Mouse (Mus musculus) erythroid progenitor cell, adult 5-6 weeks (primary cell): ENCODE measurements around the gene R3hdm4. TPM values are rescaled to one million over a fixed set of nuclear protein-coding genes. Genes with fewer than 3 reads are reported as not detected.

ENCODE experiments used
- ATAC-seq: replicated peaks from 2 replicates; pipeline ENCODE4 v1.8.0; 2016; ENCODE audit warnings: moderate number of reproducible peaks, mild to moderate bottlenecking, moderate TSS enrichment, inconsistent platforms; ENCODE audit not compliant: poor library complexity, low FRiP score, severe bottlenecking
- total RNA-seq, 2 experiments: library from RNA; stranded (forward) in 1 of 2; stranded (reverse) in 1 of 2; fragments of 150-400 nt in 1 of 2; fragments of 186-747, 209-891 nt in 1 of 2; gene quantifications; 2 replicates each; pipeline versions ENCODE4 v1.2.3 to v1.2.4; 2015 to 2017; ENCODE audit warnings: low replicate concordance in 2 of 2

The R3hdm4 gene
- total RNA-seq, 2 experiments from 2014 or later: 37.4 to 65.4 TPM

GRCm38 (mm10) chr10:79927324-79928029 is 6.5 kb upstream of the R3hdm4 start:
- no peak for ATAC-seq

GRCm38 (mm10) chr10:79926491-79927323 is 5.7 kb upstream of the R3hdm4 start, which contains the start of gene Arid3a:
TSS of gene Arid3a (plus strand) at chr10:79927043.
- ATAC-seq: peak; percentile 71

DNA sequence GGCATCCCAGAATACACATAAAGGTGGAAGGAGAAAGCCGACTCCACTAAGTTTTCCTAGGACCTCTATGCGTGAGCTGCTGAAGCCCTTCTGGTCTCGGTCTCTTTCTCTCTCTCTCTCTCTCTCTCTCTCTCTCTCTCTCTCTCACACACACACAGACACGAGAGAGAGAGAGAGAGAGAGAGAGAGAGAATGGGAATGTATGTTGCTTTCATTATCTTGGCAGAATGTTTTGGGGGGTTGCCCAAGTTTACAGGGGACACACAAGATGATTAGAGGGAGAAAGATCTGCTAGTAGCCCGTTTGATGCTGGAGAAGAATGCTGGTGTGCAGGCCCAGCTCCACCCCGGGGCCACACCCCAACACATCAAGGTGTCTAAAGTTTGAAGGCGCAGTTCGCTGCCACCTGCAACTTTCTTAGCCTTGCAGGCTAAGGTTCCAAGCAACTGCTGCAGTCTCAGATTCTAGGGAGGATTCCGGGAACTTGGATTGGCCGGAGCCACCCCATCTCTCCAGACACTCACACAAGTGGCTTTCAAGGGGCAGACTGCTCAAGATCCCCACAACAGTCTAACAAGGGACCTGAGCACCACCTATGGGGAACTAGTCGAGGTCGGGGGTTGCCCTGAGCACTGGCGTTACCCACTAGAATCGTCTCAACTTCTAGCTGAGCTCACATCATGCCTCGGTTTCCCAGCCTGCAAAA is 4.9 kb upstream of the R3hdm4 start:
- peak; percentile 26 for ATAC-seq

DNA sequence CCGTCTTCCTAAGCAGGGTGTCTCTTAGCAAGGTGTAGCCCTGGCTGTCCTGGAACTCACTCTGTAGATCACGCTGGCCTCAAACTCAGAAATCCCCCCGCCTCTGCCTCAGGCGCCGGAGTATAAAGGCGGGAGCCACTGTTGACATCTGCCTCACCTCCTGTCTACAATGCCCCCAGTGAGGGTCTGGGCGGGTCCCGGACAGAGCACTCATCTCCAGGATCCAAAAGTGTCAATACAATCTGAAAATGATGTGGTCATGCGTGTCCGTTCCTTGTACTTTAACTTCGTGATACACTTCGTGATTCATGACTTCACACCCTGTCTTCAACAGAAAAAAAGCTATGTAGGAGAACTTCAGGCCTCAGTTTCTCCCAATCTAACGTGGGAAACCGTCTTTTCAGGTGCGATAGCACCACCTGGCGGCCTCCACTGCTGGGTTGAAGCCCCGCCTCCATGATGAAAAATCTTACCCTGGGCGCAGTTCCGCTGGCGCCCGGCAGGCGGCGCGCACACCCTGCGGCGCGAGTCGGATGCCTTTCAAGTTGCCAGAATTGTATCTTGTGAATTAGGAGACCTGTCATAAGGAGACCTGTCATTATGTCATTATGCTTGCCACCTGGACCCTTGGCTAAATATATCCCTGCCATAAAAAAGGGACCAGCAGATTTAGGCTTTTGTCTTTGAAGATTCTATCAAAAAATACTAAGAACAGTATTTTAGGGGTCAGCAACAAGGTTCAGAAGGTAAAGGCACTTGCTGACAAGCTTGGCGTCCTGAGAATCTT is 4.2 kb upstream of the R3hdm4 start:
- peak; percentile 68 for ATAC-seq

DNA sequence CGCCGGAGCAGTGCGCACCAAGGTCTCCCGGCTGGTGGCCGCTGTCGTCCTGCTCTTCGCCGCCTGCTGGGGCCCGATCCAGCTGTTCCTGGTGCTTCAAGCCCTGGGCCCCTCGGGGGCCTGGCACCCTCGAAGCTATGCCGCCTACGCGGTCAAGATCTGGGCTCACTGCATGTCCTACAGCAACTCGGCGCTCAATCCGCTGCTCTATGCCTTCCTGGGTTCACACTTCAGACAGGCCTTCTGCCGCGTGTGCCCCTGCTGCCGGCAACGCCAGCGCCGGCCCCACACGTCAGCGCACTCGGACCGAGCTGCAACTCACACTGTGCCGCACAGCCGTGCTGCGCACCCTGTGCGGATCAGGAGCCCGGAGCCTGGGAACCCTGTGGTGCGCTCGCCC is 564 bp upstream of the R3hdm4 start:
- ATAC-seq: no peak

DNA sequence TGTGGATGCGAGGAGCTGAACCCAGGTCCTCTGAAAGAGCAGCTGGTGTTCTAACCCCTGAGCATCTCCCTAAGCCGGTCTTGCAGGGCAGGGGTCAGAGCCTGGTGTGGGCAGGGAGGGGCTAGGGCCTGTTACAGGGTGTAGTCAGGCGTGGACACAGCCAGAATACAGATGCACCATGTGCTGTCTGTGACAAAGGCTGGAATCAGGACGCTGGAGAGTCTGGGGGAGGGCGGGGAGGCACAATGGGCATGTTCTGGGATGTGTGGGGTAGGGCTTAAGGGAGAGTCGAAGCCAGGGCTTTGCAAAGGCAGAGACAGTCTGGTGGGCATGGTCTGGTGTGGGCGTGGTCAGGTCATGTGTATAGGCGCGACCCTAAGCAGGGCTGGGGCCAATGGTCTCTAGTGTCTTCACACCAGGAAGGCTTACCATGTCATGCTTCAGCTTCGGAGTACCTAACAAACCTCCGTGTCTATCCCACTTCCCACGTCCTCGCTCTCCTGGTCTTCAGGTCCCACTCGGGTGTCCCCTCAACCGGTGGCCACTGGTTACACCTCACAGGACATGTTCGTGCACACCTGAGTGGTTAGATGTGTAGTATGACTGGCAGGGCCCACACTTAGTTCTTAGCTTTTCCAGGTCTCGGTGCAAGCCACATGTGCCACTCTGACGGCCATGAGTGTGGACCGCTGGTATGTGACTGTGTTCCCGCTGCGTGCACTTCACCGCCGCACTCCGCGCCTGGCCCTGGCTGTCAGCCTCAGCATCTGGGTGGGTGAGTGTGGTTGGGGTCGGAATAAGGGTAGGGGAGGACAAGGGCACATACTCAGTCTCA is 735 bp downstream of the R3hdm4 start:
- ATAC-seq: no peak

DNA sequence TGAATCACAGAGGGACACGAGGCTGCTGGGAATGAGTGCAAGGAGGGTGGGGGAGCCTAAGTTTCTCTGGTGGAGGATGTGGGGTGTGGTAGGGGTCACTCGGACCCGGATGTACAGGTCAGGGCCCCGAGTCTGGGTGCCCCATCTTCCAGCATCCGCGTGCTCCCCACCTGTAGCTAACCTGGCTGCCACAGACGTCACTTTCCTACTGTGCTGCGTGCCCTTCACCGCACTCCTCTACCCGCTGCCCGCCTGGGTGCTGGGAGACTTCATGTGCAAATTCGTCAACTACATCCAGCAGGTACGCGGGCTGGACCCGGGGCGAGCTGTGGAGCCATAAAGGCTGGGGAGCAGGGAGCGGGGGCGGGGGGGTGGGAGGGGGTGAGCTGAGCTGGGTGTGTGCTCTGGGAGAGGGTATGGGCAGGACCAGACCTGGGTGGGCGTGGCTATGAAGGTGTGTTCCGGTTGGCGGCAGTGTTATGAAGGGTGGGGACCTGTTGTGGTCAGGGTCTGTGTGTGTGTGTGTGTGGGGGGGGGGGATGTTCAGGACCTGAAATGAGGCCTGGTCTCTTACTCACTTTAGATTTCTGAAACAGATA is 1.7 kb downstream of the R3hdm4 start:
- ATAC-seq: no peak

GRCm38 (mm10) chr10:79918231-79919078 is 2.6 kb downstream of the R3hdm4 start:
- no peak for ATAC-seq

- no peak for ATAC-seq
Measured at GRCm38 (mm10) chr10:79917532-79918100, 3.4 kb downstream of the R3hdm4 start.

DNA sequence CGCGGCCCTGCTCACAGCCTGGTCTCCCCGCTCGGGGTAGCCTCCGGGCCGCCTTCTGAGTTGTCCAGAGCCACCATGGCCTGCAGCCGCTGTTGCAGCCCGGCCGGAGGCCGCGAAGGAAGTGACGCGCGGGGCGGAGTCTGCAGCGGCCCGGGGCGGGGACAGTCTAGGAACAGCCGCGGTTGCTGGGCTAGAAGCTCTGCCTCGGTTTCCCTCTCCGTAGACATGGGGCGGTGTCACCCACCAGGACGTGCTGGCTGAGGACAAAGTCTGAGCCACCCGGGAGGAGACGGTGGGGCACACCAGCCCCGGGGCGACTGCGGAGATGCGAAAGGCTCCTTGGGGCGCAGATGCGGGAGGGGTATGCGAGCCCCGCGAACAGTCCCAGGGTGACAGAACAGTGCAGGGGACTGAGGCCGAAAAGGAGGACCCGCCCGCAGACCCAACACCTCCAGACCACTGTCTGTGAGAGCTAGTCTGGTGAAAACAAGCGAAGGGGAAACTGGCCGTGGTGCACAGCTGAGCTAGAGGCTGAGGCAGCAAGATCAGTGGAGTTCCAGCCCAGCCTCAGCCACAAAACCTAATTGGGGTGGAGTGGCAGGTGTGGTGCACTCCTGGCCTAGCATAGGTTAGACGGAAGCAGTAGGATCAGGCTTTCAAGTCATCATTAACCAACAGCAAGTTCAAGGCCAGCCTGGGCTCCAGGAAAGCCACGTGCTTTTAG is 4.0 kb downstream of the R3hdm4 start, which contains the start of gene Kiss1r:
Kiss1r (plus strand) TSS at position 164 of the 724 bp plus-strand sequence.
- ATAC-seq: peak; percentile 80

- no peak for ATAC-seq
Measured at GRCm38 (mm10) chr10:79916081-79916480, 4.9 kb downstream of the R3hdm4 start.

GRCm38 (mm10) chr10:79914948-79915596 is 5.9 kb downstream of the R3hdm4 start:
- ATAC-seq: no peak

GRCm38 (mm10) chr10:79914131-79914947 is 6.7 kb downstream of the R3hdm4 start:
- ATAC-seq: peak; percentile 68

GRCm38 (mm10) chr10:79912412-79912811 is 8.6 kb downstream of the R3hdm4 start:
- no peak for ATAC-seq

- ATAC-seq: no peak
Measured at GRCm38 (mm10) chr10:79910556-79910955, 10.5 kb downstream of the R3hdm4 start, which contains the start of gene Gm26602. TSS of gene Gm26602 (plus strand) at chr10:79910856.
